Mouse (Mus musculus) hindbrain, embryonic 11.5 days (tissue): ENCODE results near the gene Bach2. TPM values are rescaled to one million over a fixed set of nuclear protein-coding genes. Genes with fewer than 3 reads are reported as not detected.
A peak's percentile ranks its signal among the peaks of the same experiment; 100 is the strongest.

Experiments used
- ATAC-seq: fragments of 200-750 bp; cut with Nextera tagmentation; 2 replicates; pipeline ENCODE4 v1.8.0; 2017; ENCODE audit warnings: mild to moderate bottlenecking, moderate TSS enrichment, moderate library complexity; ENCODE audit not compliant: low FRiP score
- DNase-seq: peaks from one replicate; pipeline ENCODE4 v3.0.0-alpha.2; 2015; ENCODE audit warnings: low spot score
- H3K27ac ChIP-seq: fragments of 300-500 bp; sonication (generic); 2 replicates; pipeline ENCODE4 v1.5.1; 2014; ENCODE audit warnings: mild to moderate bottlenecking, low read depth, low read length
- H3K27me3 ChIP-seq: fragments of 300-500 bp; sonication (generic); 2 replicates; pipeline ENCODE4 v1.6.1; 2014; ENCODE audit warnings: mild to moderate bottlenecking, low read length, moderate library complexity, mixed read lengths; ENCODE audit not compliant: control insufficient read depth, insufficient read depth
- H3K36me3 ChIP-seq: fragments of 300-500 bp; sonication (generic); 2 replicates; pipeline ENCODE4 v1.6.1; 2014; ENCODE audit warnings: mild to moderate bottlenecking, low read length, moderate library complexity, mixed read lengths; ENCODE audit not compliant: control insufficient read depth, insufficient read depth
- H3K4me1 ChIP-seq: fragments of 300-500 bp; sonication (generic); replicated peaks from 2 replicates; pipeline ENCODE4 v1.6.1; 2014; ENCODE audit warnings: low read length, mixed read lengths; ENCODE audit not compliant: control insufficient read depth, insufficient read depth
- H3K4me2 ChIP-seq: fragments of 300-500 bp; sonication (generic); replicated peaks from 2 replicates; pipeline ENCODE4 v1.6.1; 2014; ENCODE audit warnings: mild to moderate bottlenecking, low read depth, low read length
- H3K4me3 ChIP-seq: fragments of 300-500 bp; sonication (generic); 2 replicates; pipeline ENCODE4 v1.5.1; 2014; ENCODE audit warnings: low read depth, low read length
- H3K9ac ChIP-seq: fragments of 300-500 bp; sonication (generic); 2 replicates; pipeline ENCODE4 v1.6.1; 2014; ENCODE audit warnings: low read depth, low read length
- H3K9me3 ChIP-seq: fragments of 300-500 bp; sonication (generic); 2 replicates; pipeline ENCODE4 v1.6.1; 2016; ENCODE audit warnings: low read length; ENCODE audit not compliant: control insufficient read depth
- WGBS: fragments of 180-500 bp; shearing (Covaris S2); extraction: QIAGEN DNeasy Blood & Tissue Kit; methylation state at CpG from one replicate; pipeline ENCODE4 v1.1.7; 2014; 5-methylcytosine and 5-hydroxymethylcytosine counted together
- polyA plus RNA-seq: library from polyadenylated mRNA; unstranded; fragments of >200 nt; fragmentation: Nextera tagmentation; extraction: Ambion mirVana; gene quantifications from 2 replicates; pipeline ENCODE4 v1.2.1, GENCODE M21; 2014

The Bach2 gene
- polyA plus RNA-seq, 1 experiment from 2014 or later: 23.9 TPM

- ATAC-seq: no peak
- Histone ChIP-seq H3K27me3 (no peaks in the 10 kb centered on the region), H3K36me3 (no peaks in the 10 kb centered on the region), H3K9ac (no peak overlapping the region), H3K9me3 (no peaks in the 10 kb centered on the region), H3K4me3 (no peak overlapping the region), H3K4me2 (no peak overlapping the region), H3K27ac (no peak overlapping the region), H3K4me1 (peaks cover 6% of the 10 kb centered on the region; the same call in 1 of the 2 replicates)
- WGBS: 81% methylated on average over 4 of the region's 4 CpGs
- no peak for DNase-seq
Measured at GRCm38 (mm10) chr4:32218371-32218770, 20.2 kb upstream of the Bach2 start.

GRCm38 (mm10) chr4:32219428-32220128 is 19.0 kb upstream of the Bach2 start:
- H3K4me1 ChIP-seq: peaks cover 6% of the 10 kb centered on the region; the same call in 1 of the 2 replicates
- no peaks in the 10 kb centered on the region for H3K36me3 ChIP-seq
- ATAC-seq: peak; percentile 65
- no peak overlapping the region for H3K4me3 ChIP-seq
- peak; percentile 21 for DNase-seq
- H3K4me2 ChIP-seq: no peak overlapping the region
- H3K27ac ChIP-seq: 0 out of 2 replicates have a peak overlapping the region, but pooled peaks have one; percentile 24
- H3K9ac ChIP-seq: no peak overlapping the region
- 40% methylated on average over 10 of the region's 10 CpGs for WGBS
- H3K9me3 ChIP-seq: no peaks in the 10 kb centered on the region
- no peaks in the 10 kb centered on the region for H3K27me3 ChIP-seq

- Histone ChIP-seq H3K9me3 (no peaks in the 10 kb centered on the region), H3K27me3 (no peaks in the 10 kb centered on the region), H3K9ac (no peak overlapping the region), H3K36me3 (no peaks in the 10 kb centered on the region), H3K4me2 (no peak overlapping the region), H3K4me1 (peaks cover 6% of the 10 kb centered on the region; the same call in 1 of the 2 replicates), H3K27ac (no peak overlapping the region), H3K4me3 (no peak overlapping the region)
- 75% methylated on average over 4 of the region's 4 CpGs for WGBS
- DNase-seq (no peak), ATAC-seq (no peak)
Measured at GRCm38 (mm10) chr4:32220129-32220491, 18.5 kb upstream of the Bach2 start.

GRCm38 (mm10) chr4:32220961-32221360 is 17.6 kb upstream of the Bach2 start:
- no peak overlapping the region for H3K9ac ChIP-seq
- H3K4me3 ChIP-seq: no peak overlapping the region
- ATAC-seq: no peak
- no peaks in the 10 kb centered on the region for H3K27me3 ChIP-seq
- no peaks in the 10 kb centered on the region for H3K36me3 ChIP-seq
- H3K9me3 ChIP-seq: no peaks in the 10 kb centered on the region
- H3K27ac ChIP-seq: no peak overlapping the region
- 81% methylated on average over 6 of the region's 6 CpGs for WGBS
- no peak for DNase-seq
- H3K4me2 ChIP-seq: no peak overlapping the region
- peaks cover 6% of the 10 kb centered on the region; the same call in 1 of the 2 replicates for H3K4me1 ChIP-seq

- Histone ChIP-seq H3K4me1 (peaks cover 6% of the 10 kb centered on the region; the same call in 1 of the 2 replicates), H3K27me3 (no peaks in the 10 kb centered on the region), H3K4me3 (no peak overlapping the region), H3K4me2 (no peak overlapping the region), H3K36me3 (no peaks in the 10 kb centered on the region), H3K9me3 (no peaks in the 10 kb centered on the region), H3K9ac (no peak overlapping the region), H3K27ac (no peak overlapping the region)
- DNase-seq (no peak), ATAC-seq (no peak)
Measured at GRCm38 (mm10) chr4:32223563-32223962, 15.0 kb upstream of the Bach2 start.

GRCm38 (mm10) chr4:32225191-32225590 is 13.4 kb upstream of the Bach2 start:
- no peak overlapping the region for H3K4me3 ChIP-seq
- 96% methylated on average over 2 of the region's 2 CpGs for WGBS

GRCm38 (mm10) chr4:32227970-32228557 is 10.5 kb upstream of the Bach2 start:
- no peak for DNase-seq
- H3K9ac ChIP-seq: no peak overlapping the region
- H3K4me1 ChIP-seq: no peaks in the 10 kb centered on the region
- no peaks in the 10 kb centered on the region for H3K36me3 ChIP-seq
- WGBS: 77% methylated on average over 8 of the region's 8 CpGs
- ATAC-seq: no peak
- H3K9me3 ChIP-seq: no peaks in the 10 kb centered on the region
- H3K27ac ChIP-seq: no peak overlapping the region
- no peak overlapping the region for H3K4me3 ChIP-seq
- no peaks in the 10 kb centered on the region for H3K27me3 ChIP-seq
- no peak overlapping the region for H3K4me2 ChIP-seq

More at GRCm38 (mm10) chr4:32225191-32225590, 13.4 kb upstream of the Bach2 start:
- Histone ChIP-seq H3K9me3 (no peaks in the 10 kb centered on the region), H3K4me2 (no peak overlapping the region), H3K9ac (no peak overlapping the region), H3K36me3 (no peaks in the 10 kb centered on the region), H3K4me1 (no peaks in the 10 kb centered on the region), H3K27me3 (no peaks in the 10 kb centered on the region), H3K27ac (no peak overlapping the region)
- no peak for ATAC-seq
- DNase-seq: no peak

GRCm38 (mm10) chr4:32229266-32229665 is 9.3 kb upstream of the Bach2 start:
- Histone ChIP-seq H3K27me3 (no peaks in the 10 kb centered on the region), H3K36me3 (no peaks in the 10 kb centered on the region), H3K27ac (no peak overlapping the region), H3K9me3 (no peaks in the 10 kb centered on the region), H3K4me3 (no peak overlapping the region), H3K4me2 (no peak overlapping the region), H3K9ac (no peak overlapping the region), H3K4me1 (no peaks in the 10 kb centered on the region)
- 91% methylated on average over 10 of the region's 10 CpGs for WGBS
- no peak for DNase-seq
- ATAC-seq: no peak
